Mouse (Mus musculus) stomach, adult 2 months (tissue): ENCODE data around the gene Nt5dc1. TPM values are rescaled to one million over a fixed set of nuclear protein-coding genes. Genes with fewer than 3 reads are reported as not detected.

Experiments used
- polyA plus RNA-seq: library from polyadenylated mRNA; depleted of rRNA; stranded (reverse); fragments of >200 nt; gene quantifications from 2 replicates; pipeline ENCODE4 v1.2.3, GENCODE M21; 2012; rRNA removed

The Nt5dc1 gene
- polyA plus RNA-seq = 2.2 and 2.3 TPM in 2 replicates

GRCm38 (mm10) chr10:34418204-34418756 lies at the start of gene Nt5dc1:
TSS of gene Nt5dc1 (minus strand) at chr10:34418552.

DNA sequence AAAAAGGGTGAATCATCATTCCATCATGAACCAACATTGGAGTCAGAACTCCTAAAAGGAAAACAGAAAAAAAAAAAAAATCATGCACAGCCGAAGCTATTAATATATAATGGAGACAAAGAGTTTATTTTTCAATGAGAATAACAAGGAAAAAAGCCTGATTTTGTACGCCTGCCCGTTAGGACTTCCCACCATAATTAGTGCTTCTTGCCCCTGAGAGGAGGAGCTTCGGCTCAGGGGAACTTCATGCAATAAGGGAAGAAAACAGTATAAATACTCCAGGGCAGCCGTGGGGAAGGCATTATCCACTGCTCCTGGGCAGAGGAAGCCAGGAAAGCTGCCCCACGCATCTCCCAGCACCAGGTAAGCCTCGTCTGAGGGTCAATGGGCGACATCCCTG lies 28.7 kb downstream of the Nt5dc1 start, which contains the start of gene Col10a1:
TSS of gene Col10a1 (plus strand) at position 301 of the 400 bp plus-strand sequence.

GRCm38 (mm10) chr10:34297299-34297979 lies 120.9 kb downstream of the Nt5dc1 start, which contains the start of gene Tspyl4:
TSS of gene Tspyl4 (plus strand) at chr10:34297442.

GRCm38 (mm10) chr10:34281962-34282388 lies 136.4 kb downstream of the Nt5dc1 start, which contains the start of gene Tspyl1:
TSS of gene Tspyl1 (plus strand) at chr10:34282190.

Other genes with a start within 250 kb of the Nt5dc1 start
- 1.4 and 1.6 TPM in 2 replicates for gene Dse, start 210.8 kb downstream of the Nt5dc1 start, polyA plus RNA-seq
- 7.2 and 11.3 TPM in 2 replicates for gene Tspyl1, start 136.4 kb downstream of the Nt5dc1 start, polyA plus RNA-seq
- gene Tspyl4, start 121.1 kb downstream of the Nt5dc1 start, polyA plus RNA-seq = 1.4 and 2.1 TPM in 2 replicates
- not detected in 2 replicates for gene Col10a1, start 28.6 kb downstream of the Nt5dc1 start, polyA plus RNA-seq
- gene Frk, start 64.8 kb upstream of the Nt5dc1 start, polyA plus RNA-seq = 1.2 and 1.5 TPM in 2 replicates